Mouse (Mus musculus) heart, postnatal 0 days (tissue): ENCODE data around the gene Hs2st1. TPM values are rescaled to one million over a fixed set of nuclear protein-coding genes. Genes with fewer than 3 reads are reported as not detected.

ENCODE experiments used
- ATAC-seq: fragments of 200-750 bp; cut with Nextera tagmentation; 2 replicates; pipeline ENCODE4 v1.8.0; 2017; ENCODE audit warnings: low read depth, moderate number of reproducible peaks, moderate library complexity; ENCODE audit not compliant: insufficient read depth
- DNase-seq: peaks from one replicate; pipeline ENCODE4 v3.0.0-alpha.2; 2016; ENCODE audit warnings: low spot score
- H3K27ac ChIP-seq: fragments of 300-500 bp; sonication (generic); 2 replicates; pipeline ENCODE4 v1.5.1; 2014; ENCODE audit warnings: low read depth, mild to moderate bottlenecking
- H3K27me3 ChIP-seq: fragments of 300-500 bp; sonication (generic); 2 replicates; pipeline ENCODE4 v1.6.1; 2014; ENCODE audit warnings: low read length, mixed read lengths; ENCODE audit not compliant: control insufficient read depth, insufficient read depth
- H3K36me3 ChIP-seq: fragments of 300-500 bp; sonication (generic); replicated peaks from 2 replicates; pipeline ENCODE4 v1.6.1; 2014; ENCODE audit warnings: low read length, mixed read lengths; ENCODE audit not compliant: control insufficient read depth, insufficient read depth
- H3K4me1 ChIP-seq: fragments of 300-500 bp; sonication (generic); 2 replicates; pipeline ENCODE4 v1.6.1; 2014; ENCODE audit warnings: antibody characterized with exemption; ENCODE audit not compliant: control insufficient read depth, insufficient read depth
- H3K4me2 ChIP-seq: fragments of 300-500 bp; sonication (generic); 2 replicates; pipeline ENCODE4 v1.6.1; 2014; ENCODE audit warnings: low read depth, mild to moderate bottlenecking, low read length, moderate library complexity
- H3K4me3 ChIP-seq: fragments of 300-500 bp; sonication (generic); 2 replicates; pipeline ENCODE4 v1.5.1; 2014; ENCODE audit warnings: low read depth, low read length
- H3K9ac ChIP-seq: fragments of 300-500 bp; sonication (generic); replicated peaks from 2 replicates; pipeline ENCODE4 v1.6.1; 2014; ENCODE audit warnings: low read depth, low read length, mixed read lengths
- H3K9me3 ChIP-seq: fragments of 300-500 bp; sonication (generic); replicated peaks from 2 replicates; pipeline ENCODE4 v1.6.1; 2016; ENCODE audit warnings: low read length; ENCODE audit not compliant: control insufficient read depth
- CTCF ChIP-seq: IDR thresholded peaks from 2 replicates; pipeline ENCODE4 v1.5.1; 2016; ENCODE audit warnings: antibody characterized with exemption, control low read depth, low read depth
- EP300 ChIP-seq: IDR thresholded peaks from 2 replicates; pipeline ENCODE4 v1.6.1; 2016; ENCODE audit warnings: antibody characterized with exemption, low read depth
- WGBS: fragments of 180-500 bp; shearing (Covaris S2); extraction: QIAGEN DNeasy Blood & Tissue Kit; methylation state at CpG from one replicate; pipeline ENCODE4 v1.1.7; 2014; 5-methylcytosine and 5-hydroxymethylcytosine counted together
- polyA plus RNA-seq: library from polyadenylated mRNA; unstranded; fragments of >200 nt; fragmentation: Nextera tagmentation; extraction: Ambion mirVana; gene quantifications from 2 replicates; pipeline ENCODE4 v1.2.1, GENCODE M21; 2015
- total RNA-seq: library from RNA; depleted of rRNA; stranded (reverse); fragments of >200 nt; gene quantifications from 2 replicates; pipeline ENCODE4 v1.2.3, GENCODE M21; 2014; ENCODE audit warnings: low replicate concordance

Hs2st1 gene
- total and polyA plus RNA-seq, 2 experiments from 2014 or later, result 3.5 to 9.0 TPM

DNA sequence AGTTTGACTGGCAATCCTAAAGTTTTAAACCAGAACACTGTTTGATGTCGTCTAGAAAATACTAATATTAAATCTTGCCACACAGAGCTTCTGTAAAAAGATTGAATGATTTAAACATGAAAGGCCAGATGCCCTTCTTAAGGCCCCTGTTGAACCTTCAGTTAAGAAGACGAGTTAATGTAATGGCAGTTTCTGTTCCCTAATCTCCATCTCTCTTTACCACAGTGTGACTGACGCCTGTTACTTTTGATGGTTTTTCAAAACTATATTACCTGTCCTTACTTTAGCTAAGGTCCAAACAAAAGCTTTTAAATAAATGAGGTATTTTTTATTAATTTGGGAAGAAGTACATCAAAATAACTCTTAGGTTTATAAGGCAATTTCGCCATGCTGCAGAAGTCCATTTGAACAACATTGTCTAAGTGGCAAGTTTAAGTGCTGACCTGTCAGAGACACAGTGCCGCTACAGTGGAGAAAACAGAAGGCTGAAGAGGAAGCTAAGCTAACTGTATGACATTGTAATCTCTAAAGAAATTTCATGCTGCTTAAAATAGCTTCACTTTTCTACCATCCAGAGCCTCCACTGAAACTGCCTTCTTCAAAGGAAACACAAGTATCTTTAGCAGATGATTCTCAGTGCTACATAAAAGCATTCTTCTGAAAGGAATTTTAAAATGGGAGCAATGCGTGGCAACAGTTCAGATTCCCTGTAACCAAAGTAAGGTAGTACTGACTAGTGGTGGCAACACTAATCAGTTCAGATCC lies 15.0 kb upstream of the Hs2st1 start:
- Histone ChIP-seq H3K27me3 (no peaks in the 10 kb centered on the region), H3K4me1 (peaks cover 35% of the 10 kb centered on the region), H3K36me3 (no peaks in the 10 kb centered on the region), H3K9ac (no peak overlapping the region), H3K9me3 (no peaks in the 10 kb centered on the region), H3K4me3 (no peak overlapping the region), H3K27ac (peak overlapping the region; percentile 67), H3K4me2 (peak overlapping the region; percentile 28)
- DNase-seq (peak; percentile 46), ATAC-seq (0 out of 2 replicates have a peak, but pooled peaks have one; percentile 34)
- WGBS, result 33% methylated on average over 6 of the region's 6 CpGs
- TF ChIP-seq EP300 (no peak), CTCF (no peak)

- WGBS, result 66% methylated on average over 5 of the region's 5 CpGs
- ATAC-seq (no peak), DNase-seq (no peak)
- no peaks in the 10 kb centered on the region for H3K27me3 ChIP-seq
- H3K27ac ChIP-seq, result no peak overlapping the region
- no peak overlapping the region for H3K4me3 ChIP-seq
- H3K36me3 ChIP-seq, result peaks cover 2% of the 10 kb centered on the region
- no peaks in the 10 kb centered on the region for H3K9me3 ChIP-seq
- H3K4me2 ChIP-seq, result no peak overlapping the region
- peaks cover 40% of the 10 kb centered on the region for H3K4me1 ChIP-seq
- TF ChIP-seq EP300 (no peak), CTCF (no peak)
- no peak overlapping the region for H3K9ac ChIP-seq
Observed at GRCm38 (mm10) chr3:144583789-144584188, 13.8 kb upstream of the Hs2st1 start.

GRCm38 (mm10) chr3:144582306-144582705 lies 12.3 kb upstream of the Hs2st1 start:
- TF ChIP-seq CTCF (no peak), EP300 (no peak)
- H3K4me2 ChIP-seq, result no peak overlapping the region
- ATAC-seq, result no peak
- no peaks in the 10 kb centered on the region for H3K9me3 ChIP-seq
- no peak for DNase-seq
- 55% methylated on average over 4 of the region's 4 CpGs for WGBS
- no peak overlapping the region for H3K4me3 ChIP-seq
- H3K4me1 ChIP-seq, result peaks cover 40% of the 10 kb centered on the region
- H3K27me3 ChIP-seq, result no peaks in the 10 kb centered on the region
- H3K36me3 ChIP-seq, result peaks cover 14% of the 10 kb centered on the region
- H3K9ac ChIP-seq, result no peak overlapping the region
- no peak overlapping the region; the same call in 1 of the 2 replicates for H3K27ac ChIP-seq

DNA sequence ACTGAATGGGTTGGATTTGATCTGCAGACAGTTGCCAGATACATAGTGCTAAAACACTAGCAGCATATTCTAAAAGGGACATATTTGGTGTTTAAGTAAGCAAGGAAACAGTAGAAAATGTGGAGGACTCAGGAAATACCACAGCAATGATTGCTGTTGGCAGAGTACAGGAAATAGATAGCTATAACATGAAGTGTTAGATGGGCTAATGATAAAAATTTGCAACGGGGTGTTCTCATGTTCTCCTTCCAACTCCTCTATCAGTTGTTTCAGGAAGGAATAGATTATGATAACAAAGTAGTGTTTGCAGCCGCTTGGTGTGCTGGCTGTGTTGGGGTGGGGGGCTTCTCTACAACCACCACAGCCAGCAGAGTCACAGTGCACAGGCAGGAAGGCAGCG lies 11.9 kb upstream of the Hs2st1 start:
- no peaks in the 10 kb centered on the region for H3K27me3 ChIP-seq
- peak overlapping the region; percentile 5; the same call in 1 of the 2 replicates for H3K27ac ChIP-seq
- no peak for ATAC-seq
- no peak for DNase-seq
- H3K9ac ChIP-seq, result no peak overlapping the region
- peaks cover 14% of the 10 kb centered on the region for H3K36me3 ChIP-seq
- 0 out of 2 replicates have a peak overlapping the region, but pooled peaks have one; percentile 4 for H3K4me2 ChIP-seq
- no peaks in the 10 kb centered on the region for H3K9me3 ChIP-seq
- TF ChIP-seq EP300 (no peak), CTCF (no peak)
- H3K4me1 ChIP-seq, result peaks cover 40% of the 10 kb centered on the region
- WGBS, result 38% methylated on average over 3 of the region's 3 CpGs
- no peak overlapping the region for H3K4me3 ChIP-seq

DNA sequence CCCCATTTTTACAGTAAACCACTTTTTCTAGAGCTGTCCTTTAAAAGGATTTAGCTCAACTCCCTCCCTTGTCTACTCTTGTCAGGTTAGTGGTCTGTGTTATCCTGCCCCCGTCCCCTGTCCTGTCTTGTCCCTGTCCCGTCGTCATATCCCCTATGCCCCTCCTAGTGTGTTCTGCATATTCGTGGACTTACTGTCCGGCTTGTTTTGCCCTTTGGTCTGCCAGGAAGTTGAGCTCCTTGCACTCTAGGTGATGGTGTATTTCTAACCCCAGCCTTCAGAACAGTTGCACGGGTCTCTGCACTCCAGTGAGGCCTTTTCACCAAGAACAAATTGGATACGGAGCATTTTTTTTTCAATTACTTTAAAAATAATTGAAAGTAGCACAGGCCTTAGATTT lies 10.3 kb upstream of the Hs2st1 start:
- no peaks in the 10 kb centered on the region for H3K27me3 ChIP-seq
- no peak overlapping the region for H3K4me3 ChIP-seq
- 62% methylated on average over 7 of the region's 7 CpGs for WGBS
- no peaks in the 10 kb centered on the region for H3K9me3 ChIP-seq
- H3K36me3 ChIP-seq, result peaks cover 14% of the 10 kb centered on the region
- DNase-seq (no peak), ATAC-seq (no peak)
- no peak overlapping the region for H3K9ac ChIP-seq
- TF ChIP-seq EP300 (no peak), CTCF (no peak)
- H3K27ac ChIP-seq, result 0 out of 2 replicates have a peak overlapping the region, but pooled peaks have one; percentile 1
- H3K4me2 ChIP-seq, result no peak overlapping the region
- peaks cover 30% of the 10 kb centered on the region for H3K4me1 ChIP-seq

DNA sequence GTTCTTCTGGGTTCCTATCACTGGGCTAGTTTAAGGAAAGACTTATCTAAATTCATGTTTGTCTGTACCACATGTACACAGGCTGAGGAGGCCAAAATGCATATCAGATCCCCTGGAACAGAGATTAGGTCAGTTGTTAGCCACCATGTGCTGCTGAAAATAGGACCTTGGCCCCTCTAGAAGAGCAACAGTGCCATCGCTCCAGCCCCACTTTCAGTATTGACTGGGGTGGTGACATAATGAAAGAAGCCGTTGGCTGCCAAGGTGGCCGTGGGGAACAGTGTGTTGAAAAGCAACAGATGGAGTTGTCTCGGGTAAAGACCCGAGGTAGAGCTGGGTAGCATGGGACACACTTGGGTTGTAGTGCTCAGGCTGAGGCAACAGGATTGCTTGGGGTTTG lies 9.8 kb upstream of the Hs2st1 start:
- H3K4me1 ChIP-seq, result peaks cover 26% of the 10 kb centered on the region
- H3K27me3 ChIP-seq, result no peaks in the 10 kb centered on the region
- 0 out of 2 replicates have a peak overlapping the region, but pooled peaks have one; percentile 1 for H3K27ac ChIP-seq
- ATAC-seq (no peak), DNase-seq (no peak)
- H3K4me2 ChIP-seq, result no peak overlapping the region
- peaks cover 14% of the 10 kb centered on the region for H3K36me3 ChIP-seq
- no peak overlapping the region for H3K4me3 ChIP-seq
- WGBS, result 19% methylated on average over 5 of the region's 5 CpGs
- TF ChIP-seq EP300 (no peak), CTCF (no peak)
- H3K9ac ChIP-seq, result no peak overlapping the region
- H3K9me3 ChIP-seq, result no peaks in the 10 kb centered on the region
